10 mouse cellular contexts compared by ENCODE assay signal in the genomic region with DNA sequence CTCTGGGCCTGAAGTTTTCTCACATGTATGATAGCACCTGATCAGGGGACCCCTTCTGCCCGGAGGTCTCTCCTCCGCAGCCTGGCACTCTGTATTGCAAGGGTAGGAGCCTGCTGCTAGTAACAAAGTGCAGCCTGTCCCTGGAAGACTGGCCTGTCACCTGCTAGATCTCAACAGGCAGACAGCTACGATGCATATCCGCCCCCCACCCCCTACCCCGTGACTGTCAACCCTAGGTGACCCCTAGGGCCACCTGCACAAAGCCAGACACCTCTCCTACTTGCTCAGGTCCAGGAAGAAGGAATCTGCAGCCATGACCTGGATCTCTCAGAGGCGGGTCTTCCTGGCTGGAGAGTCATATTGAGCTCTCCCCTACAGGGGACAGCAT. TPM values are rescaled to one million over a fixed set of nuclear protein-coding genes. Genes with fewer than 3 reads are reported as not detected.
DNase-seq lines count a peak whose midpoint lies in the region; ATAC-seq and TF ChIP-seq lines count a peak whose summit lies in the region.
"Had no signal": no experiment of that assay in that cellular context is flagged by ENCODE, and none has a peak within 500 bp of the region (broad histone marks: within the 10 kb centered on the region; RNA-seq: fewer than 3 reads in every experiment).

No protein-coding gene starts in this region.

- no peak for ATAC-seq in heart, postnatal 0 days (ENCODE audit: insufficient read depth, low read depth)
- 0 out of 2 replicates have a peak, but pooled peaks have one; percentile 7 for ATAC-seq in neural tube, embryonic 14.5 days (ENCODE audit: low read depth)

- peak overlapping the region; percentile 61; the same call in 1 of the 2 replicates for H3K4me3 ChIP-seq in gastrocnemius, adult 2 months
- H3K4me3 ChIP-seq in left cerebral cortex, adult 2 months, result no peak overlapping the region
- H3K4me3 ChIP-seq in heart, postnatal 0 days (ENCODE audit: low read depth, low read length), result no peak overlapping the region
- no peak overlapping the region for H3K4me3 ChIP-seq in neural tube, embryonic 14.5 days (ENCODE audit: low read depth, low read length)

- H3K9me3 ChIP-seq in heart, postnatal 0 days (replicated peaks; ENCODE audit: control insufficient read depth, low read length), result no peaks in the 10 kb centered on the region
- H3K9me3 ChIP-seq in neural tube, embryonic 14.5 days (ENCODE audit: control insufficient read depth, low read length), result no peaks in the 10 kb centered on the region
- H3K9me3 ChIP-seq: hindbrain, embryonic 15.5 days had no signal

- intact Hi-C loops in gastrocnemius, adult 2 months (cut with DNase I), result loop anchor here (2.0 kb wide), 1 partner anchor 24 kb away; no protein-coding TSS in a partner anchor
- intact Hi-C loops in left cerebral cortex, adult 2 months (cut with DNase I), result loop anchor here (2.0 kb wide), 1 partner anchor 16 kb away; no protein-coding TSS in a partner anchor

- WGBS in heart, postnatal 0 days, result 53% methylated on average over 6 of the region's 6 CpGs
- WGBS in neural tube, embryonic 14.5 days, result 80% methylated on average over 6 of the region's 6 CpGs

- no peaks in the 10 kb centered on the region for H3K36me3 ChIP-seq in heart, postnatal 0 days (replicated peaks; ENCODE audit: control insufficient read depth, insufficient read depth, low read length)
- H3K36me3 ChIP-seq in neural tube, embryonic 14.5 days (ENCODE audit: control insufficient read depth, insufficient read depth, low read length), result no peaks in the 10 kb centered on the region
- H3K36me3 ChIP-seq: hindbrain, embryonic 15.5 days had no signal

- peak overlapping the region; percentile 93 for H3K27ac ChIP-seq in gastrocnemius, adult 2 months
- peak overlapping the region; percentile 98 for H3K27ac ChIP-seq in left cerebral cortex, adult 2 months
- peak overlapping the region; percentile 90 for H3K27ac ChIP-seq in heart, postnatal 0 days (ENCODE audit: low read depth)
- no peak overlapping the region for H3K27ac ChIP-seq in neural tube, embryonic 14.5 days (ENCODE audit: low read depth, low read length)

- no peak overlapping the region for H3K9ac ChIP-seq in heart, postnatal 0 days (replicated peaks; ENCODE audit: low read depth, low read length)
- H3K9ac ChIP-seq in neural tube, embryonic 14.5 days (replicated peaks; ENCODE audit: low read depth, low read length), result no peak overlapping the region

- no peaks in the 10 kb centered on the region for H3K27me3 ChIP-seq in heart, postnatal 0 days (ENCODE audit: control insufficient read depth, insufficient read depth, low read length)
- H3K27me3 ChIP-seq in neural tube, embryonic 14.5 days (ENCODE audit: control insufficient read depth, insufficient read depth, low read length), result no peaks in the 10 kb centered on the region
- H3K27me3 ChIP-seq: hindbrain, embryonic 15.5 days had no signal

- H3K4me1 ChIP-seq in heart, postnatal 0 days (ENCODE audit: control insufficient read depth, insufficient read depth), result peaks cover 51% of the 10 kb centered on the region
- H3K4me1 ChIP-seq in neural tube, embryonic 14.5 days (ENCODE audit: control insufficient read depth, insufficient read depth, low read length), result peaks cover 7% of the 10 kb centered on the region; the same call in 1 of the 2 replicates

- H3K4me2 ChIP-seq in heart, postnatal 0 days (ENCODE audit: low read depth, low read length), result peak overlapping the region; percentile 57; the same call in 1 of the 2 replicates
- no peak overlapping the region for H3K4me2 ChIP-seq in neural tube, embryonic 14.5 days (ENCODE audit: low read depth, low read length)

- no peak for TF ChIP-seq CTCF in gastrocnemius, adult 2 months (IDR thresholded peaks at IDR 0.05)
- TF ChIP-seq CTCF in left cerebral cortex, adult 2 months (IDR thresholded peaks at IDR 0.05), result no peak
- TF ChIP-seq CTCF in heart, postnatal 0 days (IDR thresholded peaks at IDR 0.05; ENCODE audit: low read depth), result no peak

- DNase-seq in gastrocnemius, adult 2 months, result peak; percentile 46
- DNase-seq in gastrocnemius, postnatal 10 days, result no peak
- DNase-seq in left cerebral cortex, adult 2 months (ENCODE audit: extremely low spot score in 1 of 2, low spot score in 2 of 2), result no peak
- DNase-seq in left cerebral cortex, adult 18-20 months (ENCODE audit: low spot score in 2 of 2), result no peak
- DNase-seq in heart, postnatal 0 days (ENCODE audit: low spot score), result no peak
- no peak for DNase-seq in ovary, postnatal 36 days (ENCODE audit: low spot score)
- DNase-seq in gastrocnemius, adult 18-20 months (ENCODE audit: low spot score), result no peak

- TF ChIP-seq EP300 in heart, postnatal 0 days (IDR thresholded peaks at IDR 0.05; ENCODE audit: low read depth), result no peak

RNA-seq across cellular contexts. Expression of a gene that starts 47.4 kb away (rescaled TPM):
- 10 to 100 TPM; 71.2 to 78.6 TPM for total RNA-seq in gastrocnemius, adult 2 months (2021)
- total RNA-seq in gastrocnemius, postnatal 10 days (2021), result 10 to 100 TPM; 56.0 to 59.6 TPM
- total RNA-seq in left cerebral cortex, adult 2 months (2021), result 10 to 100 TPM; 92.0 to 98.0 TPM
- total RNA-seq in left cerebral cortex, adult 18-20 months (2021), result 10 to 100 TPM; 90.8 to 93.4 TPM
- 78.0 and 82.4 TPM in 2 replicates for total RNA-seq in heart, postnatal 0 days (2014; rRNA removed; ENCODE audit: low replicate concordance)
- 46.1 and 47.1 TPM in 2 replicates for polyA plus RNA-seq in heart, postnatal 0 days (2015; fragmentation: Nextera tagmentation; extraction: Ambion mirVana)
- 78.5 and 78.6 TPM in 2 replicates for polyA plus RNA-seq in neural tube, embryonic 14.5 days (2014; fragmentation: Nextera tagmentation; extraction: Ambion mirVana)
- total RNA-seq in gastrocnemius, adult 18-20 months (2021), result 10 to 100 TPM; 70.6 to 74.4 TPM

RNA-seq across cellular contexts. Expression of a gene that starts 56.5 kb away (rescaled TPM):
- 1 to 10 TPM; 3.4 to 4.0 TPM for total RNA-seq in gastrocnemius, adult 2 months (2021)
- 10 to 100 TPM in 1 of 2 experiments, 1 to 10 TPM in 1; 7.4 to 10.3 TPM for total RNA-seq in gastrocnemius, postnatal 10 days (2021)
- total RNA-seq in left cerebral cortex, adult 2 months (2021), result 10 to 100 TPM; 10.1 to 13.4 TPM
- 10 to 100 TPM; 13.5 to 13.6 TPM for total RNA-seq in left cerebral cortex, adult 18-20 months (2021)
- total RNA-seq in heart, postnatal 0 days (2014; rRNA removed; ENCODE audit: low replicate concordance), result 29.1 and 53.8 TPM in 2 replicates
- 12.8 and 14.9 TPM in 2 replicates for polyA plus RNA-seq in heart, postnatal 0 days (2015; fragmentation: Nextera tagmentation; extraction: Ambion mirVana)
- 9.4 and 12.7 TPM in 2 replicates for polyA plus RNA-seq in neural tube, embryonic 14.5 days (2014; fragmentation: Nextera tagmentation; extraction: Ambion mirVana)
- total RNA-seq in gastrocnemius, adult 18-20 months (2021), result 1 to 10 TPM; 2.9 to 3.2 TPM

RNA-seq across cellular contexts. Expression of a gene that starts 59.0 kb away (rescaled TPM):
- total RNA-seq in gastrocnemius, adult 2 months (2021), result under 1 TPM; 0.79 to 0.84 TPM
- total RNA-seq in gastrocnemius, postnatal 10 days (2021), result 1 to 10 TPM; 2.6 to 3.5 TPM
- total RNA-seq in left cerebral cortex, adult 2 months (2021), result 1 to 10 TPM; 2.5 to 2.7 TPM
- 1 to 10 TPM; 2.3 to 3.2 TPM for total RNA-seq in left cerebral cortex, adult 18-20 months (2021)
- 3.1 and 4.8 TPM in 2 replicates for total RNA-seq in heart, postnatal 0 days (2014; rRNA removed; ENCODE audit: low replicate concordance)
- polyA plus RNA-seq in heart, postnatal 0 days (2015; fragmentation: Nextera tagmentation; extraction: Ambion mirVana), result 2.8 and 2.9 TPM in 2 replicates
- polyA plus RNA-seq in neural tube, embryonic 14.5 days (2014; fragmentation: Nextera tagmentation; extraction: Ambion mirVana), result 0.59 and 1.3 TPM in 2 replicates
- under 1 TPM; 0.59 to 0.90 TPM for total RNA-seq in gastrocnemius, adult 18-20 months (2021)
- polyA plus RNA-seq: erythroblast, embryonic 14.5 days had no signal
